Mouse (Mus musculus) adrenal gland, postnatal 36 days (tissue): ENCODE data around the gene Tmem160. TPM values are rescaled to one million over a fixed set of nuclear protein-coding genes. Genes with fewer than 3 reads are reported as not detected.

ENCODE experiments used
- DNase-seq, 2 experiments: peaks; one replicate each; pipeline ENCODE4 v3.0.0; 2021; ENCODE audit warnings: mixed read lengths in 1 of 2
- total RNA-seq, 2 experiments: library from RNA; stranded (reverse); gene quantifications; 2 replicates each; pipeline ENCODE4 v1.2.3; 2021

Tmem160 gene
- total RNA-seq, 2 experiments from 2014 or later: 69.1 to 82.7 TPM

DNA sequence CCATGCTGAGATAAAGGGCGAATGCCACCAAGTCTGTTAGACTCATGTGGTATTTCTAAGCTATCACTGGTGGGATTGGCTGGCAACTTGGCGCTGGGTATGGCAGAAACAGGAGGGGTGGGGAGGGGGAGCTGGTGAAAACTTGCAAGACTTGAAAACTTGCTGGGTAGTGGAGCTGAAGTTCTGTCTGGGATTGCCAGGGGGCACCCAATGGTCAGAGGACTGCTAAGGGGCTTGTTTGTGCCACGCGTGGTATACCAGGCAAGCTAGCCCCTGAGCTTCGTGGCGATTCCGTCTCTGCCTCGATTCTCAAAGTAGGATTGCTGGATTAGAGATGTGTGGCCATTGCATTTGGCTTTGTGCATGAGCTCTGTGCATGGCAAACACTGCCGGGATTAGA is 37.4 kb downstream of the Tmem160 start:
- peak; percentile 44 to 47 for DNase-seq

DNA sequence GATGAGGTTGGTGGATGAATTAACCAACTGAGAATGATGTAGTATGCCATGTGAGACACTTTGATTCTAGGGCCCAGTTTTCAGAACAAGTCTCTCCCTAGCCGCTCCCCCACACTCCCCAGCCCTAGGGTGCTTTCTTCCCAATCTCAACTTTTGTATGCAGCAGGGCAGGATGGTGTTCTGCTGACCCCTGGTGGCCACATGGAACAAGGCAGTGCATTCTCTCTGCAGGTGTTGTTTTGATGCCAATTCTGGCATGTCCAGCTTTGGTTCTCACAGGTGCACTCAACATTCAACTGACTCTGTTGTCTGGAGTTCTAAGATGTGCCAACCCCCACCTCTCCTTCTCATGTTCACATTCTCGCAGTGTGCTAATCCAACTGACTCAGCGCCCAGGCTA is 39.2 kb downstream of the Tmem160 start:
- peak; percentile 66 to 76 for DNase-seq

DNA sequence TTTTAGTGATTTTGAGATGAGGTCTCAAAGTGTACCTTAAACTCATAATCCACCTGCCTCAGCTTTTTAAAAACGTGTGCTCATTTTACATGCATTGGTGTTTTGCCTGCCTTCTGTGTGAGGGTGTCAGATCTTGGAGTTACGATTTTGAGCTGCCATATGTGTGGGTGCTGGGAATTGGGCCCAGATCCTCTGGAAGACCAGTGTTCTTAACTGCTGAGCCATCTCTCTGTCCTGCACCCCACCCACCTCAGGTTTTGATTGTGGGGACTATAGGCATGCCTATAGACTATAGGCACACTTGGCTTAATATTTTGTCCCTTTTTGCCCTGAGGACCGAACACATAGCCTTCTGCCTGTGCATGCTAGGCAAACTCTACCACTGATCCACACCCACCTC is 39.6 kb downstream of the Tmem160 start:
- no peak for DNase-seq

DNA sequence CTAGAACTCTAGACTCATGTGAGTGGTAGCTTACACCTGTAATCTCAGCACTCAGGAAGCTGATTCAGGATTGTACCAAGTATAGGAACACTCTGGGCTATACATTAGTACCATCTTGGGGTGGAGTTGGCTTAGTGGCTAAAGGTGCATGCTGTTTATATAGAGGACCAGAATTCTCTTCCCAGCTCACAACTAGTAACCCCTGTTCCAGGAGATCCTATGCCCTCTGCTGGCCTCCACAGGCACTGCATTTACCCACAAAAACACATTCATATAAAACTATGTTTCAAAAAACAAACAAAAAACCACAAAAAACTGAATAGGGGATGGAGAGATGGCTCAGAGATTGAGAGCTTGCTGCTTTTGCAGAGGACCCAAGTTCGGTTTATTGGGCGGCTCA is 40.8 kb downstream of the Tmem160 start:
- peak; percentile 49 to 60 for DNase-seq

DNA sequence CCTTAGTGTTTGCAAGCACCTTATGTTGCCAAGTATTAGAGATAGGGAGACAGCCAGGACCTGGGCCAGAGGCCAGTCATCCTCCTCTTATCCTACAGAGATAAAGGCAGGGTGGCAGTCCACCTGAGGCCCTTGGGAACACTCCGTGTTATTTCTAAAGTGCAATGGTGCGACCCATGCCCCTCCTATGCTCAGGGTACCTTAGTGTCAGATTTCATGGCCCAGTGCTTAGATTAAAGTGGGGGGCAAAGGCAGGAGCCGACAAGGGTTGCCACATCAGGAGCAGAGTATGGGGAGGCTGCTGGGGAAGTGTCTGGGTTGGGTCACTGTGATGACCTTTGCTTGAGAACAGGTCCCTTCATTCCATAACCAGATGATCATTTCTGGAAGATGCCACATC is 43.7 kb downstream of the Tmem160 start:
- no peak for DNase-seq

DNA sequence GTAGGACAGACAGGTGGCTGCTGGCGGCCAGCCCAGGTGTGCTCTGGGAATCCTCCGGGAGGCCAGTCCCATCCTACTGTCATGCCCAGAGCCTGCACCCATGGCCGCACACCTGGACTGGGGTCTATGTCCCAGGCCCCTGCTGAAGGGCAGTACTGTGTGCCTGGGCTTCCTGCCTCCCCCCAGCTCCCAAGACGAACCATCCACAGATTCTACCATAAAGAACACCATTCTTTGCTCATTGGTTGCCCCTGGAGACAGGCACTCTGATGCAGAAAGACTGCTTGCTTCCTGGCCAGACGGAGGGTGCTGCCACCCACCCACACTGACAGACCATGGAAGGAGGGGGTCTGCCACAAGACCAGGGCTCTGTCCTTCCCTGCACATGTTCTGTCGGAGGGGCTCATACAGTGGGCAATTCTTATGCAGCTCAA is 47.1 kb downstream of the Tmem160 start:
- no peak for DNase-seq

DNA sequence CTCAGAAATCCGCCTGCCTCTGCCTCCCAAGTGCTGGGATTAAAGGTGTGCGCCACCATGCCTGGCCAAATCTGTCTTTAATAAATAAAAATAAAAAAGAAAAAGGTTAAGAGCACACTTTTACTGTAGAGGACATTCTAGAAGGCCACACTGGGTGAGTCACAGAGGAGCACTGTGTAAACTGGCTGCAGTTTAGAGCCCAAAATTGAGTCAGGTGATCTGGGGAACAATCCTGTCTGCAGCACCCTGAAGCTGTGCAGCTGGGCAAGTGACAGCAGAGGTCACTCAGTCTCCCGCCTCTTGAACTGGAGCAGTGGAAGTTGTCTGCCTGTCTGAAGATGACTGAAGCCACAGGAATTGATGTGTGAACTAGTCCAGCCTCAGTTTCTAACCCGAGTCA is 49.0 kb downstream of the Tmem160 start:
- peak; percentile 39 to 58 for DNase-seq

DNA sequence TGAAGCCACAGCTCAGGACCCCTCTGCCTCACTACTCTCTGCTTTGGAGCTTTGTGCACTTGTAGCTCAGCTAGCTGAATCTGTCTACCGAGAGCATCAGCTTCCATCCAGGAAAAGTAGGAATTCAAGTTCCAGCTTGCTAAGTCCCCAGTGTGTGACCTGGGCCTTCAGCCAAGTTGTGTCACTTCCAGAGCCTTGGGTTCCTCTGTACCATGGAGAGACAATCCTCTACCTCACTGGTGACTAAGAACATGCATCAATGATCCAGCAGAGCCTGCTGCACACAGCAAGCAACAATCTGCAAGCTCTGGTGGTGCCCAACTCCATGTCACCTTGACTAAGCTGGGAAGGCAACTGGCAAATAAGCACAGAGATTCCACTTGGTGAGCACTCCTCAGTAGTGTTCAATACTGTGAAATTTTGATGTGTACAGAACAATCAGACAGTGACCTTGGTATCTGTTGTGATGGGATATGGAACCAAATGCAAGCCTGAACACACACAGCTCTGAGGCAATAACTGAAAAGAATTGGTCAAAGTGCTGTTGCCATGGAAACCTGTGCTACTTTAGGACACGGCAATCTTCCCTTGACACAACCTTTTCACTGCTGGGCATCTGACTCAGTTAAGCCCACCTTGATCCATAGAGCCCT is 52.1 kb downstream of the Tmem160 start:
- peak; percentile 64 to 68 for DNase-seq

Other genes starting within 250 kb of the Tmem160 start
- gene Dhx34, start 230.7 kb upstream of the Tmem160 start, total RNA-seq: 10 to 100 TPM; 11.8 to 14.2 TPM
- gene C5ar2, start 208.6 kb upstream of the Tmem160 start, total RNA-seq: under 1 TPM; 0.43 to 0.50 TPM
- gene C5ar1, start 193.2 kb upstream of the Tmem160 start, total RNA-seq: 1 to 10 TPM; 3.5 to 9.4 TPM
- gene Inafm1, start 179.2 kb upstream of the Tmem160 start, total RNA-seq: 10 to 100 TPM; 17.1 to 22.6 TPM
- gene Ccdc9, start 166.0 kb upstream of the Tmem160 start, total RNA-seq: 10 to 100 TPM; 59.5 to 73.6 TPM
- gene Bbc3, start 144.4 kb upstream of the Tmem160 start, total RNA-seq: 1 to 10 TPM; 3.6 to 4.7 TPM
- 10 to 100 TPM; 69.1 to 70.8 TPM for gene Sae1, start 65.0 kb upstream of the Tmem160 start, total RNA-seq
- 10 to 100 TPM; 38.3 to 39.0 TPM for gene Zc3h4, start 51.9 kb upstream of the Tmem160 start, total RNA-seq
- gene Npas1, start 24.9 kb downstream of the Tmem160 start, total RNA-seq: not detected
- gene Arhgap35, start 162.2 kb downstream of the Tmem160 start, total RNA-seq: 10 to 100 TPM; 55.7 to 68.7 TPM
- not detected for gene Ceacam15, start 222.9 kb downstream of the Tmem160 start, total RNA-seq